Mouse (Mus musculus) bone marrow, adult 2 months (tissue): ENCODE data around the gene Ackr3.

Experiments used
- CTCF ChIP-seq: fragments of 200-500 bp; IDR thresholded peaks from 2 replicates; pipeline ENCODE4 v1.5.1; 2011; ENCODE audit warnings: low read length, control low read depth; ENCODE audit not compliant: control insufficient read depth, insufficient read depth
- POLR2A ChIP-seq: fragments of 200-500 bp; IDR thresholded peaks from 2 replicates; pipeline ENCODE4 v1.6.1; 2011; ENCODE audit warnings: low read depth, mild to moderate bottlenecking, control low read depth, low read length, borderline replicate concordance; ENCODE audit not compliant: control insufficient read depth

GRCm38 (mm10) chr1:90242444-90242989 lies 38.7 kb downstream of the Ackr3 start:
- TF ChIP-seq CTCF, result no peak
- no peak for TF ChIP-seq POLR2A
